Mouse (Mus musculus): ENCODE measurements around the gene Slc45a2. TPM values are rescaled to one million over a fixed set of nuclear protein-coding genes. Genes with fewer than 3 reads are reported as not detected.

The Slc45a2 gene
- polyA plus RNA-seq, 1 experiment from 2014 or later, result 0.09 TPM

- no peak overlapping the region for H3K4me3 ChIP-seq
- no peaks in the 10 kb centered on the region for H3K27me3 ChIP-seq
- no peaks in the 10 kb centered on the region for H3K9me3 ChIP-seq
- no peak overlapping the region for H3K9ac ChIP-seq
- ATAC-seq (ENCODE audit: low FRiP score), result no peak
- H3K4me2 ChIP-seq, result no peak overlapping the region
- H3K36me3 ChIP-seq, result no peaks in the 10 kb centered on the region
- 43% methylated on average over 2 of the region's 2 CpGs for WGBS
- H3K4me1 ChIP-seq (replicated peaks), result no peaks in the 10 kb centered on the region
- H3K27ac ChIP-seq, result no peak overlapping the region
Measured at GRCm38 (mm10) chr15:11014931-11015330, 14.4 kb downstream of the Slc45a2 start.

GRCm38 (mm10) chr15:11026801-11027561 lies 26.5 kb downstream of the Slc45a2 start:
- H3K9ac ChIP-seq, result no peak overlapping the region
- ATAC-seq (ENCODE audit: low FRiP score), result no peak
- no peak overlapping the region for H3K27ac ChIP-seq
- H3K36me3 ChIP-seq, result no peaks in the 10 kb centered on the region
- H3K4me3 ChIP-seq, result no peak overlapping the region
- no peaks in the 10 kb centered on the region for H3K4me1 ChIP-seq (replicated peaks)
- H3K4me2 ChIP-seq, result no peak overlapping the region
- no peaks in the 10 kb centered on the region for H3K9me3 ChIP-seq
- H3K27me3 ChIP-seq, result no peaks in the 10 kb centered on the region
- 74% methylated on average over 4 of the region's 4 CpGs for WGBS

- Histone ChIP-seq H3K4me3 (no peak overlapping the region), H3K27ac (no peak overlapping the region), H3K9me3 (no peaks in the 10 kb centered on the region), H3K36me3 (no peaks in the 10 kb centered on the region), H3K9ac (no peak overlapping the region), H3K4me1 (replicated peaks) (no peaks in the 10 kb centered on the region), H3K4me2 (no peak overlapping the region), H3K27me3 (peaks cover 18% of the 10 kb centered on the region)
- ATAC-seq (ENCODE audit: low FRiP score), result no peak
- 69% methylated on average over 3 of the region's 3 CpGs for WGBS
Measured at GRCm38 (mm10) chr15:11030188-11030587, 29.7 kb downstream of the Slc45a2 start.

GRCm38 (mm10) chr15:11035947-11036474 lies 35.5 kb downstream of the Slc45a2 start:
- 5% methylated on average over 34 of the region's 34 CpGs for WGBS
- Histone ChIP-seq H3K36me3 (no peaks in the 10 kb centered on the region), H3K9me3 (no peaks in the 10 kb centered on the region), H3K27me3 (peaks cover 53% of the 10 kb centered on the region), H3K9ac (peak overlapping the region; percentile 63), H3K4me1 (replicated peaks) (peaks cover 25% of the 10 kb centered on the region), H3K4me2 (peak overlapping the region; percentile 80), H3K4me3 (peak overlapping the region; percentile 43), H3K27ac (no peak overlapping the region)
- peak; percentile 17; the same call in 1 of the 2 replicates for ATAC-seq (ENCODE audit: low FRiP score)

GRCm38 (mm10) chr15:11036535-11037375 lies 36.2 kb downstream of the Slc45a2 start:
- Histone ChIP-seq H3K4me1 (replicated peaks) (peaks cover 25% of the 10 kb centered on the region), H3K36me3 (no peaks in the 10 kb centered on the region), H3K27ac (no peak overlapping the region), H3K9ac (peak overlapping the region; percentile 63), H3K27me3 (peaks cover 53% of the 10 kb centered on the region), H3K9me3 (no peaks in the 10 kb centered on the region), H3K4me3 (peak overlapping the region; percentile 43), H3K4me2 (peak overlapping the region; percentile 80)
- 4% methylated on average over 49 of the region's 49 CpGs for WGBS
- ATAC-seq (ENCODE audit: low FRiP score), result peak; percentile 41

- Histone ChIP-seq H3K36me3 (no peaks in the 10 kb centered on the region), H3K27me3 (peaks cover 53% of the 10 kb centered on the region), H3K4me1 (replicated peaks) (peaks cover 25% of the 10 kb centered on the region), H3K9ac (peak overlapping the region; percentile 63), H3K4me3 (peak overlapping the region; percentile 43), H3K27ac (no peak overlapping the region), H3K4me2 (peak overlapping the region; percentile 80), H3K9me3 (no peaks in the 10 kb centered on the region)
- WGBS, result 2% methylated on average over 8 of the region's 8 CpGs
- ATAC-seq (ENCODE audit: low FRiP score), result peak; percentile 6; the same call in 1 of the 2 replicates
Measured at GRCm38 (mm10) chr15:11037376-11037695, 36.8 kb downstream of the Slc45a2 start.

GRCm38 (mm10) chr15:11037711-11038110 lies 37.2 kb downstream of the Slc45a2 start, which contains the start of gene Rxfp3:
TSS of gene Rxfp3 (minus strand) at chr15:11037991.
- no peaks in the 10 kb centered on the region for H3K9me3 ChIP-seq
- H3K27me3 ChIP-seq, result peaks cover 53% of the 10 kb centered on the region
- H3K27ac ChIP-seq, result no peak within 1 kb of the TSS
- no peak for ATAC-seq (ENCODE audit: low FRiP score)
- no peaks in the 10 kb centered on the region for H3K36me3 ChIP-seq
- peak within 1 kb of the TSS; percentile 63 for H3K9ac ChIP-seq
- H3K4me2 ChIP-seq, result peak within 1 kb of the TSS; percentile 80
- 3% methylated on average over 16 of the region's 16 CpGs for WGBS
- H3K4me1 ChIP-seq (replicated peaks), result peaks cover 25% of the 10 kb centered on the region
- H3K4me3 ChIP-seq, result peak within 1 kb of the TSS; percentile 43

- Histone ChIP-seq H3K4me2 (peak overlapping the region; percentile 80; the same call in 1 of the 2 replicates), H3K4me3 (no peak overlapping the region; the same call in 1 of the 2 replicates), H3K27ac (no peak overlapping the region), H3K9me3 (no peaks in the 10 kb centered on the region), H3K27me3 (peaks cover 52% of the 10 kb centered on the region), H3K36me3 (no peaks in the 10 kb centered on the region), H3K9ac (no peak overlapping the region), H3K4me1 (replicated peaks) (peaks cover 25% of the 10 kb centered on the region)
- WGBS, result 2% methylated on average over 12 of the region's 12 CpGs
- no peak for ATAC-seq (ENCODE audit: low FRiP score)
Measured at GRCm38 (mm10) chr15:11038476-11038875, 38.0 kb downstream of the Slc45a2 start.

GRCm38 (mm10) chr15:11040067-11040466 lies 39.5 kb downstream of the Slc45a2 start:
- Histone ChIP-seq H3K27me3 (peaks cover 36% of the 10 kb centered on the region), H3K4me3 (no peak overlapping the region), H3K9me3 (no peaks in the 10 kb centered on the region), H3K9ac (no peak overlapping the region), H3K4me2 (no peak overlapping the region), H3K27ac (no peak overlapping the region), H3K36me3 (no peaks in the 10 kb centered on the region), H3K4me1 (replicated peaks) (peaks cover 25% of the 10 kb centered on the region)
- no peak for ATAC-seq (ENCODE audit: low FRiP score)
- WGBS, result 75% methylated on average over 5 of the region's 5 CpGs

- Histone ChIP-seq H3K27me3 (peaks cover 25% of the 10 kb centered on the region), H3K36me3 (no peaks in the 10 kb centered on the region), H3K4me3 (no peak overlapping the region), H3K4me2 (no peak overlapping the region), H3K9ac (no peak overlapping the region), H3K9me3 (no peaks in the 10 kb centered on the region), H3K4me1 (replicated peaks) (peaks cover 16% of the 10 kb centered on the region), H3K27ac (no peak overlapping the region)
- no peak for ATAC-seq (ENCODE audit: low FRiP score)
- WGBS, result 84% methylated on average over 2 of the region's 2 CpGs
Measured at GRCm38 (mm10) chr15:11041229-11041628, 40.7 kb downstream of the Slc45a2 start.

GRCm38 (mm10) chr15:11042828-11043227 lies 42.3 kb downstream of the Slc45a2 start:
- H3K9ac ChIP-seq, result no peak overlapping the region
- no peak overlapping the region for H3K4me2 ChIP-seq
- H3K27me3 ChIP-seq, result peaks cover 9% of the 10 kb centered on the region
- H3K9me3 ChIP-seq, result no peaks in the 10 kb centered on the region
- no peaks in the 10 kb centered on the region for H3K36me3 ChIP-seq
- no peak overlapping the region for H3K4me3 ChIP-seq
- peaks cover under 1% of the 10 kb centered on the region; the same call in 1 of the 2 replicates for H3K4me1 ChIP-seq (replicated peaks)
- ATAC-seq (ENCODE audit: low FRiP score), result no peak
- 93% methylated on average over 5 of the region's 5 CpGs for WGBS
- no peak overlapping the region for H3K27ac ChIP-seq

All from hindbrain, embryonic 13.5 days (tissue).